Mouse (Mus musculus): Measurements from ENCODE around the gene Rora.

Rora gene

GRCm38 (mm10) chr9:68745931-68746646 lies 92.5 kb downstream of the Rora start:
- no peak for DNase-seq (ENCODE audit: low read depth in 2 of 2, low spot score in 2 of 2)

- DNase-seq (ENCODE audit: low read depth in 2 of 2, low spot score in 2 of 2): no peak
Observed at GRCm38 (mm10) chr9:68756976-68757375, 103.4 kb downstream of the Rora start.

GRCm38 (mm10) chr9:68759324-68759723 lies 105.7 kb downstream of the Rora start:
- DNase-seq (ENCODE audit: low read depth in 2 of 2, low spot score in 2 of 2): no peak

GRCm38 (mm10) chr9:68760329-68760728 lies 106.7 kb downstream of the Rora start:
- DNase-seq (ENCODE audit: low read depth in 2 of 2, low spot score in 2 of 2): no peak

- no peak for DNase-seq (ENCODE audit: low read depth in 2 of 2, low spot score in 2 of 2)
Observed at GRCm38 (mm10) chr9:68760876-68761275, 107.3 kb downstream of the Rora start.

- DNase-seq (ENCODE audit: low read depth in 2 of 2, low spot score in 2 of 2): no peak
Observed at GRCm38 (mm10) chr9:68761672-68762071, 108.1 kb downstream of the Rora start.

- DNase-seq (ENCODE audit: low read depth in 2 of 2, low spot score in 2 of 2): no peak
Observed at GRCm38 (mm10) chr9:68765595-68765994, 112.0 kb downstream of the Rora start.

GRCm38 (mm10) chr9:68769638-68770037 lies 116.1 kb downstream of the Rora start:
- DNase-seq (ENCODE audit: low read depth in 2 of 2, low spot score in 2 of 2): no peak

GRCm38 (mm10) chr9:68771383-68771782 lies 117.8 kb downstream of the Rora start:
- no peak for DNase-seq (ENCODE audit: low read depth in 2 of 2, low spot score in 2 of 2)

GRCm38 (mm10) chr9:68773770-68774169 lies 120.2 kb downstream of the Rora start:
- DNase-seq (ENCODE audit: low read depth in 2 of 2, low spot score in 2 of 2): no peak

- DNase-seq (ENCODE audit: low read depth in 2 of 2, low spot score in 2 of 2): no peak
Observed at GRCm38 (mm10) chr9:68782011-68782410, 128.4 kb downstream of the Rora start.

- DNase-seq (ENCODE audit: low read depth in 2 of 2, low spot score in 2 of 2): no peak
Observed at GRCm38 (mm10) chr9:68782604-68783003, 129.0 kb downstream of the Rora start.

- no peak for DNase-seq (ENCODE audit: low read depth in 2 of 2, low spot score in 2 of 2)
Observed at GRCm38 (mm10) chr9:68783246-68783645, 129.7 kb downstream of the Rora start.

GRCm38 (mm10) chr9:68786614-68787293 lies 133.2 kb downstream of the Rora start:
- no peak for DNase-seq (ENCODE audit: low read depth in 2 of 2, low spot score in 2 of 2)

- no peak for DNase-seq (ENCODE audit: low read depth in 2 of 2, low spot score in 2 of 2)
Observed at GRCm38 (mm10) chr9:68787665-68788064, 134.1 kb downstream of the Rora start.

GRCm38 (mm10) chr9:68790922-68791321 lies 137.3 kb downstream of the Rora start:
- DNase-seq (ENCODE audit: low read depth in 2 of 2, low spot score in 2 of 2): no peak

- no peak for DNase-seq (ENCODE audit: low read depth in 2 of 2, low spot score in 2 of 2)
Observed at GRCm38 (mm10) chr9:68791982-68792540, 138.5 kb downstream of the Rora start.

GRCm38 (mm10) chr9:68795314-68795713 lies 141.7 kb downstream of the Rora start:
- DNase-seq (ENCODE audit: low read depth in 2 of 2, low spot score in 2 of 2): no peak

- no peak for DNase-seq (ENCODE audit: low read depth in 2 of 2, low spot score in 2 of 2)
Observed at GRCm38 (mm10) chr9:68798221-68798620, 144.6 kb downstream of the Rora start.

GRCm38 (mm10) chr9:68799065-68799464 lies 145.5 kb downstream of the Rora start:
- no peak for DNase-seq (ENCODE audit: low read depth in 2 of 2, low spot score in 2 of 2)

- DNase-seq (ENCODE audit: low read depth in 2 of 2, low spot score in 2 of 2): no peak
Observed at GRCm38 (mm10) chr9:68804229-68804628, 150.6 kb downstream of the Rora start.

- no peak for DNase-seq (ENCODE audit: low read depth in 2 of 2, low spot score in 2 of 2)
Observed at GRCm38 (mm10) chr9:68805776-68806175, 152.2 kb downstream of the Rora start.
